Mouse (Mus musculus) telencephalon, adult 2 months (tissue): ENCODE measurements at regions not wholly inside any gene's neighbourhood (a gene's known extent, or its start where the extent isn't known, plus 50 kb on each side); places are given as distances from the start of the nearest gene placed in this dataset.

Source experiments
- DNase-seq: peaks from one replicate; pipeline ENCODE4 v3.0.0-alpha.2; 2011; ENCODE audit warnings: low read depth, low spot score

- no peak for DNase-seq
These were observed 111.9 kb downstream of the Tomm20 start for GRCm38 (mm10) chr8:126833471-126834453.

GRCm38 (mm10) chr8:126833006-126833405 lies 112.6 kb downstream of the Tomm20 start:
- DNase-seq, result no peak

- no peak for DNase-seq
These were observed 113.3 kb downstream of the Tomm20 start for GRCm38 (mm10) chr8:126832163-126832978.

- DNase-seq, result no peak
These were observed 114.1 kb downstream of the Tomm20 start for GRCm38 (mm10) chr8:126831312-126832162.

- no peak for DNase-seq
These were observed 115.5 kb downstream of the Tomm20 start for GRCm38 (mm10) chr8:126830242-126830530.

GRCm38 (mm10) chr8:126829376-126830241 lies 116.0 kb downstream of the Tomm20 start:
- no peak for DNase-seq

GRCm38 (mm10) chr8:126827681-126828383 lies 117.8 kb downstream of the Tomm20 start:
- no peak for DNase-seq

- DNase-seq, result no peak
These were observed 119.0 kb downstream of the Tomm20 start for GRCm38 (mm10) chr8:126826328-126827285.

- no peak for DNase-seq
These were observed 119.8 kb downstream of the Tomm20 start for GRCm38 (mm10) chr8:126825877-126826276.

- DNase-seq, result no peak
These were observed 121.0 kb downstream of the Tomm20 start for GRCm38 (mm10) chr8:126824575-126825208.

GRCm38 (mm10) chr8:126822269-126822668 lies 123.4 kb downstream of the Tomm20 start:
- no peak for DNase-seq

GRCm38 (mm10) chr8:126821279-126821678 lies 124.4 kb downstream of the Tomm20 start:
- no peak for DNase-seq

GRCm38 (mm10) chr8:126820502-126820901 lies 125.1 kb downstream of the Tomm20 start:
- no peak for DNase-seq

- DNase-seq, result no peak
These were observed 126.4 kb downstream of the Tomm20 start for GRCm38 (mm10) chr8:126819261-126819660.

- DNase-seq, result no peak
These were observed 129.5 kb downstream of the Tomm20 start for GRCm38 (mm10) chr8:126816155-126816554.

- no peak for DNase-seq
These were observed 131.2 kb downstream of the Tomm20 start for GRCm38 (mm10) chr8:126814427-126814826.

GRCm38 (mm10) chr8:126813621-126814020 lies 132.0 kb downstream of the Tomm20 start:
- DNase-seq, result no peak

- no peak for DNase-seq
These were observed 132.9 kb downstream of the Tomm20 start for GRCm38 (mm10) chr8:126812777-126813176.
